Mouse (Mus musculus): ENCODE results near the gene Gm8857. TPM values are rescaled to one million over a fixed set of nuclear protein-coding genes. Genes with fewer than 3 reads are reported as not detected.
"Not testable (repeated sequence)": the region's sequence is repeated elsewhere in the genome, so short reads cannot be mapped to it uniquely, and the experiment has no call there.

Gene Gm8857
- total RNA-seq (2021) (not detected), polyA plus RNA-seq (2012; rRNA removed) (not detected in 2 replicates)
- long read RNA-seq: 0 reads

- not testable (repeated sequence) for DNase-seq
These were observed at the start of gene Gm8857, which contains the start of gene Gm8871 for GRCm38 (mm10) chr5:10947505-10947904. Gene Gm8857, plus strand, starts transcription at chr5:10947807. Gene Gm8871, plus strand, starts transcription at chr5:10947805.

GRCm38 (mm10) chr5:10953512-10953911, 5.9 kb downstream of the Gm8857 start:
- DNase-seq: not testable (repeated sequence)

- DNase-seq: not testable (repeated sequence)
These were observed 10.4 kb downstream of the Gm8857 start for GRCm38 (mm10) chr5:10958057-10958456.

Other genes with a start within 250 kb of the Gm8857 start
- not detected for gene Gm8871, start within 50 bp of the Gm8857 start, total RNA-seq (2021)
- gene Gm8871, start within 50 bp of the Gm8857 start, polyA plus RNA-seq (2012; rRNA removed): not detected in 2 replicates
- gene Gm8879, start 179.8 kb downstream of the Gm8857 start, total RNA-seq (2021): not detected
- gene Gm8879, start 179.8 kb downstream of the Gm8857 start, polyA plus RNA-seq (2012; rRNA removed): not detected in 2 replicates
- gene Gm5861, start 235.3 kb downstream of the Gm8857 start, total RNA-seq (2021): not detected
- gene Gm5861, start 235.3 kb downstream of the Gm8857 start, polyA plus RNA-seq (2012; rRNA removed): not detected in 2 replicates

Measured in adrenal gland, adult 2 months (tissue).